Mouse (Mus musculus): ENCODE measurements around the gene Setd1b. TPM values are rescaled to one million over a fixed set of nuclear protein-coding genes. Genes with fewer than 3 reads are reported as not detected.

Gene Setd1b
- polyA plus RNA-seq, 1 experiment from 2014 or later = 8.0 TPM

DNA sequence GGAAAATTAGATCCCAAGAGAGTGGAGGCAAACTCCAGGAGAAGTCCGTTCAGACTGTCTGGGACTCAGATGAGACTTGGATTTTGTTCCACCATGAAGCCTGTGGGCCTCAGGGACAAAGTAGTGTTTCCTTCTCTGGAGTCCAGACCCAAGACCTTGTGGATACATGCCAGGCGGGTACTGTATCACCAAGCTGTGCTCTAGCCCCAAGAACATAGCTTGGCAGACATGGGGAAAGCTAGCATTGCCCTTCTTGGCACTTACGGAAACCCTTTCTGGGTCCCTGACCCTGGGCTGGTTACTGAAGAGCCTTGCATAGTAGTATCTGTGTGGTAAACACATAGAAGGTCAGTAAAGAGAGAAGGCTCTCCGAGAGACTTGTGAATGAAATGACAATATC, 17.5 kb downstream of the Setd1b start:
- Histone ChIP-seq H3K36me3 (ENCODE audit: control insufficient read depth, insufficient read depth, low read length) (peaks cover 65% of the 10 kb centered on the region), H3K4me2 (no peak overlapping the region), H3K4me1 (ENCODE audit: control insufficient read depth, insufficient read depth, low read length) (no peaks in the 10 kb centered on the region), H3K9me3 (replicated peaks; ENCODE audit: control insufficient read depth, low read length) (no peaks in the 10 kb centered on the region), H3K27me3 (ENCODE audit: control insufficient read depth, insufficient read depth, low read length) (no peaks in the 10 kb centered on the region), H3K27ac (ENCODE audit: low read depth, low read length) (no peak overlapping the region), H3K9ac (ENCODE audit: low read depth, low read length) (no peak overlapping the region), H3K4me3 (ENCODE audit: low read depth, low read length) (no peak overlapping the region)
- WGBS (ENCODE audit: insufficient replicate concordance) = 87% methylated on average over 4 of the region's 4 CpGs
- ATAC-seq (replicated peaks; ENCODE audit: insufficient number of reproducible peaks, low FRiP score, low TSS enrichment) = no peak

DNA sequence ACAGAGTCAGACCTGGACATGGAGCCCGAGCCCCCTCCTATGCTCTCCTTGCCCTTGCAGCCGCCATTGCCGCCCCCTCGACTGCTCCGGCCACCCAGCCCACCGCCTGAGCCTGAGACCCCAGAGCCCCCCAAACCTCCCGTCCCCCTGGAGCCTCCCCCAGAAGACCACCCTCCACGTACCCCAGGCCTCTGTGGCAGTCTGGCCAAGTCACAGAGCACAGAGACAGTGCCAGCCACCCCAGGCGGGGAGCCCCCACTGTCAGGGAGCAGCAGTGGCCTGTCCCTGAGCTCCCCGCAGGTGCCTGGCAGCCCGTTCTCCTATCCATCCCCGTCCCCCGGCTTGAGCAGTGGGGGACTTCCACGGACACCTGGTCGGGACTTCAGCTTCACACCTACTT, 17.9 kb downstream of the Setd1b start:
- Histone ChIP-seq H3K27ac (ENCODE audit: low read depth, low read length) (no peak overlapping the region), H3K4me1 (ENCODE audit: control insufficient read depth, insufficient read depth, low read length) (no peaks in the 10 kb centered on the region), H3K4me3 (ENCODE audit: low read depth, low read length) (no peak overlapping the region), H3K9ac (ENCODE audit: low read depth, low read length) (no peak overlapping the region), H3K4me2 (no peak overlapping the region), H3K27me3 (ENCODE audit: control insufficient read depth, insufficient read depth, low read length) (no peaks in the 10 kb centered on the region), H3K9me3 (replicated peaks; ENCODE audit: control insufficient read depth, low read length) (no peaks in the 10 kb centered on the region), H3K36me3 (ENCODE audit: control insufficient read depth, insufficient read depth, low read length) (peaks cover 63% of the 10 kb centered on the region)
- no peak for ATAC-seq (replicated peaks; ENCODE audit: insufficient number of reproducible peaks, low FRiP score, low TSS enrichment)
- WGBS (ENCODE audit: insufficient replicate concordance) = 96% methylated on average over 14 of the region's 15 CpGs

DNA sequence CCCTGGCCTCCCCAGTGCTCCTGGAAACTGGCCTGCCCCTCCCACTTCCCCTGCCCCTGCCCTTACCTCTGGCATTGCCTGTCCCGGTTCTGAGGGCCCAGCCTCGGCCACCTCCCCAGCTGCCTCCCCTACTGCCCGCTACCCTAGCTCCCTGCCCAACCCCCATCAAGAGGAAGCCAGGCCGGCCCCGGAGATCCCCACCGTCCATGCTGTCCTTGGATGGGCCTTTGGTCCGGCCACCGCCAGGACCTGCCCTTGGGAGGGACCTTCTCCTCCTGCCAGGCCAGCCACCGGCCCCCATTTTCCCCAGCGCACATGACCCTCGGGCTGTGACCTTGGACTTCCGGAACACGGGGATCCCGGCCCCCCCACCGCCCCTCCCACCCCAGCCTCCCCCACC, 18.3 kb downstream of the Setd1b start:
- no peak overlapping the region for H3K27ac ChIP-seq (ENCODE audit: low read depth, low read length)
- H3K36me3 ChIP-seq (ENCODE audit: control insufficient read depth, insufficient read depth, low read length) = peaks cover 62% of the 10 kb centered on the region
- no peaks in the 10 kb centered on the region for H3K4me1 ChIP-seq (ENCODE audit: control insufficient read depth, insufficient read depth, low read length)
- no peak overlapping the region for H3K4me2 ChIP-seq
- no peak overlapping the region for H3K9ac ChIP-seq (ENCODE audit: low read depth, low read length)
- no peaks in the 10 kb centered on the region for H3K27me3 ChIP-seq (ENCODE audit: control insufficient read depth, insufficient read depth, low read length)
- 91% methylated on average over 15 of the region's 15 CpGs for WGBS (ENCODE audit: insufficient replicate concordance)
- no peaks in the 10 kb centered on the region for H3K9me3 ChIP-seq (replicated peaks; ENCODE audit: control insufficient read depth, low read length)
- ATAC-seq (replicated peaks; ENCODE audit: insufficient number of reproducible peaks, low FRiP score, low TSS enrichment) = 0 out of 2 replicates have a peak, but pooled peaks have one; percentile 32
- no peak overlapping the region for H3K4me3 ChIP-seq (ENCODE audit: low read depth, low read length)

DNA sequence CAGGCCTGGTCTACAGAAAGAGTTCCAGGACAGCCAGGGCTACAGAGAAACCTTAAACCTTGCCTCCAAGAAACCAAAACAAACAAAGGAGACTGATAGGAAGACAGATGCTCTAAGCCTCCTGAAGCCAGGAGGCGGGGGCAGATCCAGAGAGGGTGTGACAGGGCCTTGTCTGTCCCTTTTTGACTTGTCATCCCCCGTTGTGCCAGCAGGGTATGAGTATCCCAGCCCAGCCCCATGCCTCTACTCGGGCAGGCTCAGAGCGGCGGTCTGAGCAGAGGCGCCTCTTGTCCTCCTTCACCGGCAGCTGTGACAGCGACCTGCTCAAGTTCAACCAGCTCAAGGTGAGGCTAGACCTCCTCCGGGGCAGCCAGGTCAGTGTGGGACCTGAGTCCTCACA, 20.9 kb downstream of the Setd1b start:
- Histone ChIP-seq H3K4me2 (no peak overlapping the region), H3K36me3 (ENCODE audit: control insufficient read depth, insufficient read depth, low read length) (peaks cover 62% of the 10 kb centered on the region), H3K9ac (ENCODE audit: low read depth, low read length) (no peak overlapping the region), H3K27ac (ENCODE audit: low read depth, low read length) (no peak overlapping the region), H3K9me3 (replicated peaks; ENCODE audit: control insufficient read depth, low read length) (no peaks in the 10 kb centered on the region), H3K4me3 (ENCODE audit: low read depth, low read length) (no peak overlapping the region), H3K4me1 (ENCODE audit: control insufficient read depth, insufficient read depth, low read length) (no peaks in the 10 kb centered on the region), H3K27me3 (ENCODE audit: control insufficient read depth, insufficient read depth, low read length) (no peaks in the 10 kb centered on the region)
- ATAC-seq (replicated peaks; ENCODE audit: insufficient number of reproducible peaks, low FRiP score, low TSS enrichment) = no peak
- WGBS (ENCODE audit: insufficient replicate concordance) = 68% methylated on average over 9 of the region's 9 CpGs

DNA sequence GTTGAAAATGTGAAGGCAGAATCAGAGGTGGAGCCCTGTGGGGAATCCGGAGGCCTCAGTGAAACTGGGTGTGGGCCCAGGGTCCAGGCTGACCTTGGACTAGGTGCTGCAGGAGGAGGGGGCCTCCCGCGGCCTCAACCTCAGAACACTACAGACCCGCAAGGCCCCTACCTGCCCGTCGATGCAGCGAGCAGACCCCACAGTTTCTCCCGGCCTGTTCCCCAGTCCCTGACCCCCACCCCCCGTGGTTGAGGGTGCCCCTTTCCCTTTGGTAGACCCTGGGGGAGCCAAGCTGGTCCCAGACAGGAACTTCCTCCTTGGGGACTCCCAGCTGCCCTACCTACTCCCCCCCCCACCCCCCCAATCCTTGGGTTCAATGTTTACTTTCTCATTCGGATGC, 24.4 kb downstream of the Setd1b start:
- no peaks in the 10 kb centered on the region for H3K27me3 ChIP-seq (ENCODE audit: control insufficient read depth, insufficient read depth, low read length)
- H3K9ac ChIP-seq (ENCODE audit: low read depth, low read length) = no peak overlapping the region
- no peak overlapping the region for H3K4me3 ChIP-seq (ENCODE audit: low read depth, low read length)
- H3K4me2 ChIP-seq = no peak overlapping the region
- ATAC-seq (replicated peaks; ENCODE audit: insufficient number of reproducible peaks, low FRiP score, low TSS enrichment) = no peak; the same call in 1 of the 2 replicates
- H3K4me1 ChIP-seq (ENCODE audit: control insufficient read depth, insufficient read depth, low read length) = no peaks in the 10 kb centered on the region
- H3K36me3 ChIP-seq (ENCODE audit: control insufficient read depth, insufficient read depth, low read length) = peaks cover 33% of the 10 kb centered on the region
- no peak overlapping the region for H3K27ac ChIP-seq (ENCODE audit: low read depth, low read length)
- 91% methylated on average over 10 of the region's 10 CpGs for WGBS (ENCODE audit: insufficient replicate concordance)
- H3K9me3 ChIP-seq (replicated peaks; ENCODE audit: control insufficient read depth, low read length) = no peaks in the 10 kb centered on the region

DNA sequence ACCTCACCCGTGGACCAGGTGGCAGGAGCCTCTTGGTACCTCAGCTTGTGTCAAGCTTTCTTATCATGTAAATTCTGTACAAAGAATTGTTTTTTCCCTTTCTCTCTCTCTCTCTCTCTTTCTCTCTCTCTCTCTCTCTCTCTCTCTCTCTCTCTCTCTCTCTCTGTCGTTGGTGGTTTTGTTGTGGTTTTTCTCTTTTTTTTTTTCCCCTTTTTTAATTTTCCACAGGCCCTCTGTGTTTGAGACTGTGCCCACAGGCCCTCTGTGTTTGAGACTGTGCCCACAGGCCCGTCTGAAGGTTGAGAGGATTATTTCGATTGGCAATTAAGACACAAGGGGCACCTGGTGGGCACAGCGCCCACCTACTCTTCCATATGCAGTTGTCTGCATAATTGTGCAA, 25.6 kb downstream of the Setd1b start:
- peaks cover 29% of the 10 kb centered on the region for H3K36me3 ChIP-seq (ENCODE audit: control insufficient read depth, insufficient read depth, low read length)
- H3K4me1 ChIP-seq (ENCODE audit: control insufficient read depth, insufficient read depth, low read length) = no peaks in the 10 kb centered on the region; the same call in 1 of the 2 replicates
- H3K27ac ChIP-seq (ENCODE audit: low read depth, low read length) = no peak overlapping the region
- 81% methylated on average over 5 of the region's 5 CpGs for WGBS (ENCODE audit: insufficient replicate concordance)
- no peak for ATAC-seq (replicated peaks; ENCODE audit: insufficient number of reproducible peaks, low FRiP score, low TSS enrichment)
- H3K9me3 ChIP-seq (replicated peaks; ENCODE audit: control insufficient read depth, low read length) = no peaks in the 10 kb centered on the region
- H3K27me3 ChIP-seq (ENCODE audit: control insufficient read depth, insufficient read depth, low read length) = no peaks in the 10 kb centered on the region
- H3K4me3 ChIP-seq (ENCODE audit: low read depth, low read length) = no peak overlapping the region
- H3K4me2 ChIP-seq = no peak overlapping the region
- H3K9ac ChIP-seq (ENCODE audit: low read depth, low read length) = no peak overlapping the region

DNA sequence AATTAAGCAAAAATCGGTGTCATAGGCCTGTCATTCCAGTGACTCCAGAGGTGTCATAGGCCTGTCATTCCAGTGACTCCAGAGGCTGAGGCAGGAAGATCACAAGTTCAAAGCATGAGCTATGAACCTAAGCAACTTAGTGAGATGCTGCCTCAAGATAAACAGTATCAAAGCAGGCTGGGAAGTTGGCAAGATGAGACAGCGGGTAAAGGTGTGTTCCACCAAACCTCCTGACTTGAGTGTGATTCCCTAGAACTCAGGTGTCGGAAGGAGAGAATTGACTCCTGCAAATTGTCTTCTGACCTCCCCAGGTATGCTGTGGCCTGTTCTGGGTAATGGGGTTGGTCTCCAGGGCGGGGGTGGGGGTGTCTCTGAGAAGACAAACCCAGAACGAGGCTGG, 27.3 kb downstream of the Setd1b start, which contains the start of gene Psmd9:
Gene Psmd9, plus strand, starts transcription at position 130 of the 400 bp plus-strand sequence.
- 82% methylated on average over 5 of the region's 5 CpGs for WGBS (ENCODE audit: insufficient replicate concordance)

DNA sequence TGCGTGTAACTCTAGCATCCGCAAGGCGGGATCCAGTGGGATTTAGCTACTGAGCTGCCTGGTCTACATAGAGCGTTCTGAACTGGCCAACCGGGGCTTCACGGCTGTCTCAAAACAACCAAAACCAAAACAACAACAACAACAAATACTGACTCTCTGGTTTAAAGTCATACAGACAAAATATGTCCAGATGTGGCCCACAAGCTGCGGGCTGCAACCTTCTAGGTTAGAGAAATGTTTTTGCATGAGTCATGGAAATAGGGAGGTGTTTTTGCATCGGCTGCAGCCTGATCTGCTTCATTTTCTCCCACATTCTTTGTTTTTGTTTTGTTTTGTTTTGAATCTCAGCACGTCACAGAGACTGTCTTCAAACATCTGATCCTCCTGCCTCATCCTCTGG, 28.4 kb downstream of the Setd1b start:
- no peak overlapping the region for H3K9ac ChIP-seq (ENCODE audit: low read depth, low read length)
- H3K27ac ChIP-seq (ENCODE audit: low read depth, low read length) = no peak overlapping the region
- peaks cover 12% of the 10 kb centered on the region for H3K36me3 ChIP-seq (ENCODE audit: control insufficient read depth, insufficient read depth, low read length)
- H3K4me1 ChIP-seq (ENCODE audit: control insufficient read depth, insufficient read depth, low read length) = no peaks in the 10 kb centered on the region; the same call in 1 of the 2 replicates
- WGBS (ENCODE audit: insufficient replicate concordance) = 80% methylated on average over 9 of the region's 9 CpGs
- no peak overlapping the region for H3K4me3 ChIP-seq (ENCODE audit: low read depth, low read length)
- ATAC-seq (replicated peaks; ENCODE audit: insufficient number of reproducible peaks, low FRiP score, low TSS enrichment) = no peak
- H3K4me2 ChIP-seq = no peak overlapping the region
- H3K9me3 ChIP-seq (replicated peaks; ENCODE audit: control insufficient read depth, low read length) = no peaks in the 10 kb centered on the region
- H3K27me3 ChIP-seq (ENCODE audit: control insufficient read depth, insufficient read depth, low read length) = no peaks in the 10 kb centered on the region

More for the DNA sequence above, 27.3 kb downstream of the Setd1b start, which contains the start of gene Psmd9:
- Histone ChIP-seq H3K4me2 (no peak within 1 kb of the TSS), H3K27me3 (ENCODE audit: control insufficient read depth, insufficient read depth, low read length) (no peaks in the 10 kb centered on the region), H3K27ac (ENCODE audit: low read depth, low read length) (no peak within 1 kb of the TSS), H3K9me3 (replicated peaks; ENCODE audit: control insufficient read depth, low read length) (no peaks in the 10 kb centered on the region), H3K36me3 (ENCODE audit: control insufficient read depth, insufficient read depth, low read length) (peaks cover 16% of the 10 kb centered on the region), H3K4me1 (ENCODE audit: control insufficient read depth, insufficient read depth, low read length) (no peaks in the 10 kb centered on the region; the same call in 1 of the 2 replicates), H3K4me3 (ENCODE audit: low read depth, low read length) (no peak within 1 kb of the TSS), H3K9ac (ENCODE audit: low read depth, low read length) (no peak within 1 kb of the TSS)
- no peak for ATAC-seq (replicated peaks; ENCODE audit: insufficient number of reproducible peaks, low FRiP score, low TSS enrichment)

DNA sequence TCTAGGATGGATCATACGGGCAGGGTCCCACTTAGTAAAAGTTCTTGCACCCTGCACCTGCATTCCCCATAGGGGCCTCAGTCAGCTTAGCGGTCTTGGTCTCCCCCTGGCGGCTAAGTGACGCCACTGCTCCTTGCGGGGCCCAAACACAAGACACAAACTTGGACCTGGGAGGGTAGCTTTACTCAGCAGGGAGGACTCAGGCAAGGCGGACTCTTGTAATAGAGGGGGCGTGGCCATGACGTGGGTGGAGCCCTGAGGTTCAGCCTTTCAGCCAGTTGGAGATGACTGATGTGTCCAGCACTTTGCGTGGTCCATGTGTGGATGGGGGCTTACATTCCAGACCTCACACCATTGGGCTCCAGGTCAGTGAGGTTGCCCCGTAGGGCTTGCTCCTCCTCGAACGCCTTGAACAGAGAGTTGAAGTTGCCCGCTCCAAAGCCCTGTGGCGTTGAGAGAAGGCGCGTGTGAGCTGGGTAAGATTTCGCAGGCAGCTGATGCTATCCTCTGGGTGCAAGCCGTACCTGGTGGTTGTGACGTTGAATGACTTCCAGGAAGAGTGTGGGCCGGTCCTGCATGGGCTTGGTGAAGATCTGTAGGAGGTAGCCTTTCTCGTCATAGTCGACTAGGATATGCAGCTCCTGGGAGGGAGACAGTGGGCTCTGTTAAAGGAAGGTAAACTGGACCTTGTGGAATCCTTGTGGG, 29.8 kb downstream of the Setd1b start:
- Histone ChIP-seq H3K4me1 (ENCODE audit: control insufficient read depth, insufficient read depth, low read length) (no peaks in the 10 kb centered on the region; the same call in 1 of the 2 replicates), H3K27me3 (ENCODE audit: control insufficient read depth, insufficient read depth, low read length) (no peaks in the 10 kb centered on the region), H3K4me3 (ENCODE audit: low read depth, low read length) (0 out of 2 replicates have a peak overlapping the region, but pooled peaks have one; percentile 1), H3K36me3 (ENCODE audit: control insufficient read depth, insufficient read depth, low read length) (no peaks in the 10 kb centered on the region), H3K4me2 (peak overlapping the region; percentile 58), H3K9me3 (replicated peaks; ENCODE audit: control insufficient read depth, low read length) (no peaks in the 10 kb centered on the region), H3K9ac (ENCODE audit: low read depth, low read length) (no peak overlapping the region), H3K27ac (ENCODE audit: low read depth, low read length) (no peak overlapping the region)
- ATAC-seq (replicated peaks; ENCODE audit: insufficient number of reproducible peaks, low FRiP score, low TSS enrichment) = peak; percentile 66
- WGBS (ENCODE audit: insufficient replicate concordance) = 10% methylated on average over 22 of the region's 22 CpGs

All from heart, embryonic 11.5 days (tissue).